ENCODE assay signal across 17 mouse cellular contexts in the genomic region with DNA sequence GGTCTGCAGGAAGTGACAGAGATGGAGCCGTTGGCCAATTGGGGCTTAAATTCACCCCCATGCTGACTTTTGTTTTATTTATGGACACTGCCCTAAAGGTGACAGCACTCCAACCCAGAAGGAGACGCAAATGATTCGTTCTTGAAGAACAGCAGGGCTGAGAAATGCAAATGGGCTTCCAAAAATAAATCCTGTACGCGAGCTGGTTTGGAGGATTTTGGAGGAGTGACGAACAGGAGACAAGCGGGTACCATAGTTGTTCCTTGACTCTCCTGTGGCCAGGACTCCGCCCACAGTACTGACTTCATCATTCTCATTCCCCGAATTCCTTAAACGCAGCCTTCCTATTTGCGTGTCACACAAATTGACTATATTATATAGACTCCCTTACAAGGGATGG. TPM values are rescaled to one million over a fixed set of nuclear protein-coding genes. Genes with fewer than 3 reads are reported as not detected.
DNase-seq lines count a peak whose midpoint lies in the region; ATAC-seq and TF ChIP-seq lines count a peak whose summit lies in the region.
"Had no signal": no experiment of that assay in that cellular context is flagged by ENCODE, and none has a peak within 500 bp of the region (broad histone marks: within the 10 kb centered on the region; RNA-seq: fewer than 3 reads in every experiment).

No protein-coding gene starts in this region.

- peak; percentile 48 for ATAC-seq in forebrain, postnatal 0 days
- no peak for ATAC-seq in forebrain, embryonic 11.5 days (replicated peaks; ENCODE audit: low FRiP score)
- ATAC-seq in heart, embryonic 15.5 days (replicated peaks; ENCODE audit: insufficient number of reproducible peaks, insufficient read depth, low FRiP score, low read depth) = no peak
- ATAC-seq: forebrain, embryonic 13.5 days; intestine, embryonic 16.5 days had no signal

- no peaks in the 10 kb centered on the region for H3K9me3 ChIP-seq in forebrain, postnatal 0 days (ENCODE audit: low read length)
- H3K9me3 ChIP-seq in forebrain, embryonic 11.5 days (ENCODE audit: control insufficient read depth, low read length) = no peaks in the 10 kb centered on the region
- no peaks in the 10 kb centered on the region for H3K9me3 ChIP-seq in heart, embryonic 15.5 days (replicated peaks)
- H3K9me3 ChIP-seq: embryonic facial prominence, embryonic 13.5 days; forebrain, embryonic 13.5 days; heart, embryonic 10.5 days; hindbrain, embryonic 10.5 days had no signal

- H3K36me3 ChIP-seq in forebrain, postnatal 0 days (ENCODE audit: insufficient read depth) = no peaks in the 10 kb centered on the region
- H3K36me3 ChIP-seq in forebrain, embryonic 11.5 days (ENCODE audit: control insufficient read depth, insufficient read depth, low read length) = no peaks in the 10 kb centered on the region; the same call in 1 of the 2 replicates
- no peaks in the 10 kb centered on the region for H3K36me3 ChIP-seq in heart, embryonic 15.5 days
- H3K36me3 ChIP-seq: heart, embryonic 10.5 days had no signal

- H3K4me2 ChIP-seq in forebrain, postnatal 0 days (ENCODE audit: low read depth) = no peak overlapping the region
- H3K4me2 ChIP-seq in forebrain, embryonic 11.5 days (ENCODE audit: low read depth, low read length, severe bottlenecking) = no peak overlapping the region
- 0 out of 2 replicates have a peak overlapping the region, but pooled peaks have one; percentile 2 for H3K4me2 ChIP-seq in heart, embryonic 15.5 days
- H3K4me2 ChIP-seq: embryonic facial prominence, embryonic 13.5 days; forebrain, embryonic 13.5 days; hindbrain, embryonic 14.5 days had no signal

- DNase-seq in forebrain, postnatal 0 days = no peak
- no peak for DNase-seq in forebrain, embryonic 11.5 days (ENCODE audit: low spot score)
- DNase-seq in heart, postnatal 4 days = no peak
- DNase-seq in ZHBTc4 (ENCODE audit: low read depth, low spot score) = peak; percentile 46
- no peak for DNase-seq in kidney, adult 11 months
- DNase-seq: adrenal gland, postnatal 14 days; cerebellum, adult 18-20 months; gastrocnemius, postnatal 25 days; heart, postnatal 14 days; kidney, adult 8-10 months had no signal

- no peak for TF ChIP-seq CTCF in forebrain, postnatal 0 days (IDR thresholded peaks at IDR 0.05; ENCODE audit: low read depth)

- H3K4me1 ChIP-seq in forebrain, postnatal 0 days (ENCODE audit: insufficient read depth) = peaks cover 5% of the 10 kb centered on the region; the same call in 1 of the 2 replicates
- no peaks in the 10 kb centered on the region for H3K4me1 ChIP-seq in forebrain, embryonic 11.5 days (replicated peaks; ENCODE audit: control insufficient read depth, insufficient read depth, low read length)
- H3K4me1 ChIP-seq in heart, embryonic 15.5 days (replicated peaks) = peaks cover 6% of the 10 kb centered on the region

- H3K27ac ChIP-seq in forebrain, postnatal 0 days (ENCODE audit: low read depth, low read length) = no peak overlapping the region
- no peak overlapping the region for H3K27ac ChIP-seq in forebrain, embryonic 11.5 days (ENCODE audit: low read depth, low read length)
- H3K27ac ChIP-seq in heart, embryonic 15.5 days = no peak overlapping the region
- H3K27ac ChIP-seq: embryonic facial prominence, embryonic 13.5 days; forebrain, embryonic 13.5 days; heart, embryonic 10.5 days; hindbrain, embryonic 10.5 days; hindbrain, embryonic 14.5 days had no signal

- no peak overlapping the region for H3K4me3 ChIP-seq in forebrain, postnatal 0 days (ENCODE audit: low read depth, low read length)
- no peak overlapping the region for H3K4me3 ChIP-seq in forebrain, embryonic 11.5 days (ENCODE audit: low read depth, low read length)
- H3K4me3 ChIP-seq in heart, embryonic 15.5 days = no peak overlapping the region
- H3K4me3 ChIP-seq: embryonic facial prominence, embryonic 13.5 days; forebrain, embryonic 13.5 days; heart, embryonic 10.5 days; hindbrain, embryonic 10.5 days had no signal

- H3K27me3 ChIP-seq in forebrain, postnatal 0 days (ENCODE audit: insufficient read depth, low read length) = no peaks in the 10 kb centered on the region
- no peaks in the 10 kb centered on the region for H3K27me3 ChIP-seq in forebrain, embryonic 11.5 days (ENCODE audit: control insufficient read depth, insufficient read depth, low read length)
- H3K27me3 ChIP-seq in heart, embryonic 15.5 days = no peaks in the 10 kb centered on the region
- H3K27me3 ChIP-seq: embryonic facial prominence, embryonic 13.5 days; forebrain, embryonic 13.5 days had no signal

- WGBS in forebrain, postnatal 0 days = 82% methylated on average over 11 of the region's 11 CpGs
- 91% methylated on average over 11 of the region's 11 CpGs for WGBS in forebrain, embryonic 11.5 days
- 75% methylated on average over 11 of the region's 11 CpGs for WGBS in heart, embryonic 15.5 days

- H3K9ac ChIP-seq in forebrain, postnatal 0 days = no peak overlapping the region
- no peak overlapping the region for H3K9ac ChIP-seq in forebrain, embryonic 11.5 days (ENCODE audit: low read length)
- no peak overlapping the region for H3K9ac ChIP-seq in heart, embryonic 15.5 days
- H3K9ac ChIP-seq: embryonic facial prominence, embryonic 13.5 days; forebrain, embryonic 13.5 days; hindbrain, embryonic 14.5 days had no signal

RNA-seq across cellular contexts. Expression of a gene that starts 12.3 kb away (rescaled TPM):
- 5.1 and 5.3 TPM in 2 replicates for total RNA-seq in forebrain, postnatal 0 days (2014; rRNA removed)
- polyA plus RNA-seq in forebrain, postnatal 0 days (2015; fragmentation: Nextera tagmentation; extraction: Ambion mirVana) = 9.6 and 11.2 TPM in 2 replicates
- 12.2 and 13.3 TPM in 2 replicates for polyA plus RNA-seq in forebrain, embryonic 11.5 days (2014; fragmentation: Nextera tagmentation; extraction: Ambion mirVana)
- polyA plus RNA-seq in heart, embryonic 15.5 days (2015; fragmentation: Nextera tagmentation; extraction: Ambion mirVana) = 8.7 and 10.8 TPM in 2 replicates
- total RNA-seq in heart, postnatal 4 days (2021) = 10 to 100 TPM; 18.9 to 20.1 TPM
